Mouse (Mus musculus): ENCODE data around the gene Mfsd4b5.

DNA sequence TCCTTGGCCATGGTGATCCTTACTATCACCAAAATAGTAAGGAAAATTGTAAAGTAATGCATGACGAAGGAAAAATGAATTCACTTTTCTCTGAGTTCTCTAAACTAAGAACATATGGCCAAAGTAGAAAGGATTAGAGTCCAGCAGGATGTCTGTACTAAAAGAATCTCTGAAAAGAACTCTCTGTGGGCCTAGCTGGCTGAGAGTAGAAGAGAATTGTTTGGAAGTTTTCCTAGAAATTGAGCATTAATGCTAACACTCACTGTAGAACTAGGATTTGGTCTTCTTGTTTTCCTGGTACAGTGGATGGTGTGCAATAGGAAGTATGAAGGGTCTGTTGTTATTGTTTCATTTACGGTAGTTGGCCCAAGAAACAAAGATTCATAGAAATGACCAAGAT is 31.3 kb downstream of the Mfsd4b5 start:
- no peak for TF ChIP-seq GATA1 (IDR thresholded peaks at IDR 0.05; ENCODE audit: borderline replicate concordance, low read length)
- TF ChIP-seq FLI1 (IDR thresholded peaks at IDR 0.05; ENCODE audit: low read length): no peak

Data from megakaryocyte, embryonic 14.5 days (primary cell).